Mouse (Mus musculus): ENCODE results near the gene Kifc5b. TPM values are rescaled to one million over a fixed set of nuclear protein-coding genes. Genes with fewer than 3 reads are reported as not detected.
"Not testable (repeated sequence)": the region's sequence is repeated elsewhere in the genome, so short reads cannot be mapped to it uniquely, and the experiment has no call there.

Gene Kifc5b
- polyA plus RNA-seq, 1 experiment from 2014 or later: 5.2 TPM

DNA sequence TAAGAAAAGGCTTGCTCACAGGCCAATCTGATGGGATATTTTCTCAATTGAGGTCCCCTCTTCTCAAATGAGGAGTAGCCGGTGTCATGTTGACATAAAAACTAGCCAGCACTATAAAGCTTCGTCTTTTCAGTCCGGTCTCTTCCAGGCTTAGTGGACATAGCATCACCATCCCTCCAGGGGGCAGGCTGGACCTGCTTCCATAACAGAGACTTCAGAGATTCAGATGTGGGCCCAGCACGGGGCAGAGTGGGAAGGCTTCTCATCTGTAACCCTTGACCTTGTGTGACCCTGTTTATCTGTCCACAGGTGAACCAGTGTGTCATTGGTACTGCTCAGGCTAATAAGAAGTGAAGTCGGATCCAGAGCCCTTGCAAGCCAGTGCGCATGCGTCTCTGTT, 14.9 kb downstream of the Kifc5b start:
- H3K4me1 ChIP-seq (replicated peaks; ENCODE audit: control insufficient read depth, insufficient read depth, low read length); H3K4me2 ChIP-seq (ENCODE audit: low read length); H3K4me3 ChIP-seq (ENCODE audit: low read depth, low read length); H3K9ac ChIP-seq (ENCODE audit: low read length); H3K27me3 ChIP-seq (replicated peaks; ENCODE audit: control insufficient read depth, insufficient read depth, low read length); H3K9me3 ChIP-seq (ENCODE audit: control insufficient read depth, low read length); H3K27ac ChIP-seq (ENCODE audit: low read depth): not testable (repeated sequence)
- 62% methylated on average over 7 of the region's 7 CpGs for WGBS
- peaks cover 52% of the 10 kb centered on the region for H3K36me3 ChIP-seq (ENCODE audit: control insufficient read depth, insufficient read depth, low read length)
- ATAC-seq (replicated peaks; ENCODE audit: low FRiP score, low TSS enrichment, low read depth) (0 out of 2 replicates have a peak, but pooled peaks have one; percentile 13), DNase-seq (ENCODE audit: low spot score) (peak; percentile 71)

DNA sequence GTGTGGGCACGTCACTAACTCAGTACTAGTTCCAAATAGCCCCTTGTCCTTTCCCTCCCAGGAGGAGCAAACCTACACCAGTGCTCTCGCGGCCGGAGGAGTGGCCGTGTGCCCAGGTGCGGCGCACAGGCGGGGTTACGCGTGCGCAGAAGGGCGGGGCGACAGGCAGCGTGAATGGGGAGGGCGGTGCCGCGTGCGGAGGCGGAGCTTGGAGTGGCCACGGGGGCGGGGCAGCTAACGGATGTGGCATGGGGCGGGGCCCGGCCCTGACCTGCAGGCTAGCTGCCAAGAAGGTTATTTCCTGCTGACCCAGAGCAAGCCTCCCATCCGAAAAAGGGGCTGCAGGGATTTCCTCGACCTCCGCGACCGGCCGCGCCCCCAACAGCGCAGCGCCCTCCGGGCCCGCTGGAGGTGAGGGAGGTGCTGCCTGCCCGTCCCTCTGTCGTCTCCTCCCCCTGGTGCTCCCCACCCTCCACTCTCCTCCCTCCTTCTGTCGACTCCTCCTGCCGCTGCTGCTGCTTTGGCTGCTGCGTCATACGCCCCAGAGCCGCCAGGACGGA, 16.0 kb downstream of the Kifc5b start, which contains the start of gene Phf1:
Gene Phf1 (plus strand): TSS at position 214 of the 560 bp plus-strand sequence.
- WGBS: under 1% methylated on average over 42 of the region's 43 CpGs
- Histone ChIP-seq H3K4me2 (ENCODE audit: low read length) (peak within 1 kb of the TSS; percentile 86), H3K4me3 (ENCODE audit: low read depth, low read length) (peak within 1 kb of the TSS; percentile 72), H3K27me3 (replicated peaks; ENCODE audit: control insufficient read depth, insufficient read depth, low read length) (no peaks in the 10 kb centered on the region), H3K4me1 (replicated peaks; ENCODE audit: control insufficient read depth, insufficient read depth, low read length) (peaks cover 16% of the 10 kb centered on the region), H3K9ac (ENCODE audit: low read length) (peak within 1 kb of the TSS; percentile 65), H3K9me3 (ENCODE audit: control insufficient read depth, low read length) (no peaks in the 10 kb centered on the region), H3K36me3 (ENCODE audit: control insufficient read depth, insufficient read depth, low read length) (peaks cover 49% of the 10 kb centered on the region), H3K27ac (ENCODE audit: low read depth) (peak within 1 kb of the TSS; percentile 71)
- ATAC-seq (replicated peaks; ENCODE audit: low FRiP score, low TSS enrichment, low read depth) (peak; percentile 83), DNase-seq (ENCODE audit: low spot score) (peak; percentile 99)

DNA sequence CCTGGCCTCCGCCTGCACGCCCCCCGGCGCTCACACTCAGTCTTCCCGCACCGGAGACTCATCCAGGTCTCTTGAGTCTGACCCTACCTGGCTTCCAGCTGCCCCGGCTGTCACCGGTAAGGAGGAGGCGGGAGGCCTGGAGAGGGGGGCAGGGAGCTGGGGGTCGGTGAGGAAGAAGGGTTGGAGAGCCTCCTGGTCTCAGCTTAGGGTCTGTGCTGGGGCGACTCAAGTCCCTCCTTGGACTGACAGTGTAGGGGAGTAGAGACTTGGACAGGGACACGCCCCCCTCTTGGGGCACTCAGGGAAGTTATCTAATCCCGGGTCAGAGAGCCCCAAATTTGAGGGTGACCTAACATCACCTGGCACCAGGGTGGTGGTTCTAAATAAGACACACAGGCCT, 16.5 kb downstream of the Kifc5b start:
- WGBS: 5% methylated on average over 13 of the region's 13 CpGs
- H3K4me2 ChIP-seq (ENCODE audit: low read length): peak overlapping the region; percentile 86
- no peaks in the 10 kb centered on the region for H3K27me3 ChIP-seq (replicated peaks; ENCODE audit: control insufficient read depth, insufficient read depth, low read length)
- ATAC-seq (replicated peaks; ENCODE audit: low FRiP score, low TSS enrichment, low read depth): peak; percentile 28; the same call in 1 of the 2 replicates
- H3K9ac ChIP-seq (ENCODE audit: low read length): peak overlapping the region; percentile 65
- H3K4me3 ChIP-seq (ENCODE audit: low read depth, low read length): peak overlapping the region; percentile 72
- H3K9me3 ChIP-seq (ENCODE audit: control insufficient read depth, low read length): no peaks in the 10 kb centered on the region
- H3K36me3 ChIP-seq (ENCODE audit: control insufficient read depth, insufficient read depth, low read length): peaks cover 47% of the 10 kb centered on the region
- DNase-seq (ENCODE audit: low spot score): no peak
- H3K27ac ChIP-seq (ENCODE audit: low read depth): peak overlapping the region; percentile 71
- H3K4me1 ChIP-seq (replicated peaks; ENCODE audit: control insufficient read depth, insufficient read depth, low read length): peaks cover 21% of the 10 kb centered on the region

DNA sequence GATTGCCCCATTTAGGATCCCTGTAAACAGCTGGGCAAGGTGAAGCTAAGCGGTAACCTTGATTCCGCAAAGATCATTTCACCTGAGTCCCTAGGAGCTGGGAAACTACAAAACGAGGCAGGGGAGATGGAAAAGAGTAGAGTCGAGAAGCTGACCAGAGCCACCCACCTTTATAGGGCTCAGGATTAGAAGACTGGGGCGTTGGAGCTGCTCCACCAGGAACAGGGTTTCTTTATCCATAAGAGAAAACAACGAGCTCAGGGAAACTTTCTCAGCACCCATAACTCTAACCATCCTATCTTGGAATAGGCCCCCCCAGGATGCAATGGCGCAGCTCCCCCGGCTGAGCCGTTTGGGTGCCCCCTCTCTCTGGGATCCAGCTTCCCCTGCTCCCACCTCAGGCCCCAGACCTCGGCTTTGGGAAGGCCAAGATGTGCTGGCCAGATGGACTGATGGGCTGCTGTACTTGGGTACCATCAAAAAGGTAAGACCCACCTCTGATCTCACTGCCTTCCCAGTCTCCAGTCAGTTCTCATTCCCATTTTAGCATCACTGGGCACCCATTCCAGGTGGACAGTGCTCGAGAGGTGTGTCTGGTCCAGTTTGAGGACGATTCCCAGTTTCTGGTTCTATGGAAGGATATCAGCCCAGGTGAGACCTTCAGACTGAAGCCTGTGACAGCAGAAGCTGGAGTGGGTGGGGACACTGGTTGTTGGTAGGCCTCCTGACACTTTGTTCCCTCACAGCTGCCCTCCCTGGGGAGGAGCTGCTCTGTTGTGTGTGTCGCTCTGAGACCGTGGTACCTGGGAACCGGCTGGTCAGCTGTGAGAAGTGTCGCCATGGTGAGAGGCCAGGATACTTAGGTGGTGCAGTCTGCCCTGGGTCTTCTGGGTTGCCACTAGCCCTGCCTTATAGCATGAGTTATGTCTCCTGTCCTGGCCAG, 17.3 kb downstream of the Kifc5b start:
- Histone ChIP-seq H3K27me3 (replicated peaks; ENCODE audit: control insufficient read depth, insufficient read depth, low read length) (no peaks in the 10 kb centered on the region), H3K9me3 (ENCODE audit: control insufficient read depth, low read length) (no peaks in the 10 kb centered on the region), H3K4me2 (ENCODE audit: low read length) (peak overlapping the region; percentile 86), H3K27ac (ENCODE audit: low read depth) (no peak overlapping the region), H3K4me1 (replicated peaks; ENCODE audit: control insufficient read depth, insufficient read depth, low read length) (peaks cover 24% of the 10 kb centered on the region), H3K9ac (ENCODE audit: low read length) (peak overlapping the region; percentile 65), H3K4me3 (ENCODE audit: low read depth, low read length) (peak overlapping the region; percentile 72), H3K36me3 (ENCODE audit: control insufficient read depth, insufficient read depth, low read length) (peaks cover 41% of the 10 kb centered on the region)
- no peak for ATAC-seq (replicated peaks; ENCODE audit: low FRiP score, low TSS enrichment, low read depth)
- no peak for DNase-seq (ENCODE audit: low spot score)
- WGBS: 81% methylated on average over 16 of the region's 16 CpGs

DNA sequence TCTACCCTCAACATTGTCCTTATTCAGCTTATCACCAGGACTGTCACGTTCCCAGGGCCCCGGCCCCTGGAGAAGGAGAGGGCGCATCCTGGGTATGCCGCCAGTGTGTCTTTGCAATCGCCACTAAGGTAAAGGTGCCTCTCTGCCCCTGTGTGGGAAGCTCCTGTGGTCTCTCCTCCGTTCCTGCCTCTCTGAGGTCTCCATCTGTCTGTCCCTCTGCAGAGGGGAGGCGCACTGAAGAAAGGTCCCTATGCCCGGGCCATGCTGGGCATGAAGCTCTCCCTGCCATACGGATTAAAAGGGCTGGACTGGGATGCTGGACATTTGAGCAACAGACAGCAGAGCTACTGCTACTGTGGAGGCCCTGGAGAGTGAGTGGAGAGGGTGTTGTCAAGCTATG, 18.1 kb downstream of the Kifc5b start:
- DNase-seq (ENCODE audit: low spot score) (no peak), ATAC-seq (replicated peaks; ENCODE audit: low FRiP score, low TSS enrichment, low read depth) (no peak)
- Histone ChIP-seq H3K9ac (ENCODE audit: low read length) (no peak overlapping the region), H3K9me3 (ENCODE audit: control insufficient read depth, low read length) (no peaks in the 10 kb centered on the region), H3K27ac (ENCODE audit: low read depth) (no peak overlapping the region), H3K4me1 (replicated peaks; ENCODE audit: control insufficient read depth, insufficient read depth, low read length) (peaks cover 26% of the 10 kb centered on the region), H3K36me3 (ENCODE audit: control insufficient read depth, insufficient read depth, low read length) (peaks cover 34% of the 10 kb centered on the region; the same call in 1 of the 2 replicates), H3K27me3 (replicated peaks; ENCODE audit: control insufficient read depth, insufficient read depth, low read length) (no peaks in the 10 kb centered on the region), H3K4me2 (ENCODE audit: low read length) (no peak overlapping the region), H3K4me3 (ENCODE audit: low read depth, low read length) (no peak overlapping the region)
- 90% methylated on average over 9 of the region's 9 CpGs for WGBS

DNA sequence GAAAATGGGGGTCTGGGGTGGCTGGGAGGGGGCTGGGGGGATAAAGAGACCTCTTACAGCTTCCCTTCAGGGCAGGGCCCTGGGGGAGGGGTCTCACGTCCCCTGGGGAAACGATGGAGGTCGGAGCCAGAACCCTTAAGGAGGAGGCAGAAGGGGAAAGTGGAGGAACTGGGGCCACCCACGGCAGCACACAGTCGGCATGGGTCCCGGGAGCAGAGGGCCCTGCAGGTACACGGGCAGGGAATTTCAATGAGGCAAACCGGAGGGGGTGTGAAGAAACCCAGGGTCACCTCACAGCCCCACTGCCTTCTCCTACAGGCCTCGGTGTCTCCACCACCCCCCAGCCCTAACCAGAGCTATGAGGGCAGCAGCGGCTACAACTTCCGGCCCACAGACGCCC, 19.6 kb downstream of the Kifc5b start:
- Histone ChIP-seq H3K27me3 (replicated peaks; ENCODE audit: control insufficient read depth, insufficient read depth, low read length) (no peaks in the 10 kb centered on the region), H3K36me3 (ENCODE audit: control insufficient read depth, insufficient read depth, low read length) (peaks cover 30% of the 10 kb centered on the region; the same call in 1 of the 2 replicates), H3K4me2 (ENCODE audit: low read length) (no peak overlapping the region), H3K27ac (ENCODE audit: low read depth) (no peak overlapping the region), H3K4me3 (ENCODE audit: low read depth, low read length) (no peak overlapping the region), H3K4me1 (replicated peaks; ENCODE audit: control insufficient read depth, insufficient read depth, low read length) (peaks cover 36% of the 10 kb centered on the region), H3K9ac (ENCODE audit: low read length) (no peak overlapping the region), H3K9me3 (ENCODE audit: control insufficient read depth, low read length) (no peaks in the 10 kb centered on the region)
- no peak for DNase-seq (ENCODE audit: low spot score)
- 85% methylated on average over 12 of the region's 12 CpGs for WGBS
- ATAC-seq (replicated peaks; ENCODE audit: low FRiP score, low TSS enrichment, low read depth): no peak

DNA sequence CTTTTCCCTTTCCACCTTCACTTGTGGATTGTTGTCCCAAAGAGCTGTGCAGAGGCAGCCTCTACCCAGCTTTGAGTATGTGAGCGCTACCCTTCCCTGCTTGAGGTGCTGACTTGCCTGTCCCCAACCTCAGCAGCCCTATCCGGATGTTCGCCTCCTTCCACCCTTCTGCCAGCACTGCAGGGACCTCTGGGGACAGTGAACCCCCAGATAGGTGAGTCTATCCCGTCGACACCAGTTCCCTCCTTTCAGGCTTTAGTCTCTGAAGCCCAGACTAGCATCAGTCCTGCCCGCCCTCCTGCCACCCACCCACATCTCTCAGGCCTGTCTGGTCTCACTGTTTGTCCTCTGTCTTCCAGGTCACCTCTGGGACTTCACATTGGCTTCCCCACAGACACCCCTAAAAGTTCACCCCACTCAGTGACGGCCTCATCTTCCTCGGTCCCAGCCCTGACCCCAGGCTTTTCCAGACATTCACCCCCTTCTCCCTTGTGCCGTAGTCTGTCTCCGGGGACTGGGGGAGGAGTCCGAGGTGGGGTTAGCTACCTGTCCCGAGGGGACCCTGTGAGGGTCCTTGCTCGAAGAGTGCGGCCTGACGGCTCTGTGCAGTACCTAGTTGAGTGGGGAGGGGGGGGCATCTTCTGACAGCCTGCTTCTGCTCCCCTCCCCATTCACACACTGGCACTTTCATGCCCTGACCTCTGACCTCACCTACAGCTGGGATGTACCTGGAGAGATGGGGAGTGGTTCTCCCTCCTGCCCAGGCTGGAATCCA, 20.2 kb downstream of the Kifc5b start:
- no peak overlapping the region for H3K9ac ChIP-seq (ENCODE audit: low read length)
- no peak overlapping the region for H3K4me3 ChIP-seq (ENCODE audit: low read depth, low read length)
- peaks cover 30% of the 10 kb centered on the region; the same call in 1 of the 2 replicates for H3K36me3 ChIP-seq (ENCODE audit: control insufficient read depth, insufficient read depth, low read length)
- peak overlapping the region; percentile 93; the same call in 1 of the 2 replicates for H3K4me2 ChIP-seq (ENCODE audit: low read length)
- ATAC-seq (replicated peaks; ENCODE audit: low FRiP score, low TSS enrichment, low read depth) (no peak), DNase-seq (ENCODE audit: low spot score) (no peak)
- H3K9me3 ChIP-seq (ENCODE audit: control insufficient read depth, low read length): no peaks in the 10 kb centered on the region
- H3K27me3 ChIP-seq (replicated peaks; ENCODE audit: control insufficient read depth, insufficient read depth, low read length): no peaks in the 10 kb centered on the region
- no peak overlapping the region for H3K27ac ChIP-seq (ENCODE audit: low read depth)
- 86% methylated on average over 15 of the region's 15 CpGs for WGBS
- peaks cover 37% of the 10 kb centered on the region for H3K4me1 ChIP-seq (replicated peaks; ENCODE audit: control insufficient read depth, insufficient read depth, low read length)

Measured in intestine, embryonic 14.5 days (tissue).